Mouse (Mus musculus): ENCODE results near the gene Ppp6r2.

The Ppp6r2 gene

GRCm38 (mm10) chr15:89258997-89259396 lies 47.6 kb downstream of the Ppp6r2 start:
- DNase-seq (ENCODE audit: low spot score), result no peak

- DNase-seq (ENCODE audit: low spot score), result no peak
These were observed 53.1 kb downstream of the Ppp6r2 start for GRCm38 (mm10) chr15:89264485-89264884.

DNA sequence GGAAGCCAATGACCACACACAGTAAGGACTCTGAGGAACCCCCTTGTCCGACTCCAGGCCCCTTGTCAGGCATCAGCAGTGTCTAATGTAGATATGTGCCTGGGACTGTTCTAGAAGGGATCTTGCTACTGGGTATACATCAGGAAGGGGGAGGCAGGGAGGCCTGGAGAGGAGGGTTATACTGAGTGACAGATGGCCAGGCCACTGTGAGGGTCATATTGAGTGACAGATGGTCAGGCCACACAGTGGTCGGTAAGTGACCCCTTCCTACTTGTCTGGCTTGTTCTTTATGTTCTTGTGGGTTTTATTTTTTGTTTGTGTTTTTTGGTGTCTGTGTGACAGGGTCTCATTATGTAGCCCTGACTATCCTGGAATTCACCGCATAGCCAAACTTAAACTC lies 64.1 kb downstream of the Ppp6r2 start:
- DNase-seq (ENCODE audit: low spot score), result no peak

DNA sequence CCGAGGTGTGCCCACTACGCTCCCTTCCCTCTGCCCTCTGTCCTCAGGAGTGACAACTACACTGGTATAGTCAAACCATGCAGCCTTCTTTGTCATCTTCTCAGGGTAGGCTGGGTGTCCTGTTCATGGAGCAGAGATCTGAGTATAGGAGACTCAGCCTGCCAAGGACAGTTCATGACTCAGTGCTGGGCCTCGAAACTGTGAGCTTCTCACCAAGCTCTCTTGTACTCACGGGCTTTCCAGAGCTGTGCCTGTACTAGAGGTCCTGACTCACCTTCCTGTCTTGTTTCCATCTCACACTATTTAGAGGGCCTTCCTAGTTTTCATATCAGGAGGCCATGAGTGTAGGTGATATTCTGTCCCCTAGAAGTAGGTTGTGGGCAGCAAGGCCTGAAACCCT lies 66.0 kb downstream of the Ppp6r2 start:
- DNase-seq (ENCODE audit: low spot score), result no peak

DNA sequence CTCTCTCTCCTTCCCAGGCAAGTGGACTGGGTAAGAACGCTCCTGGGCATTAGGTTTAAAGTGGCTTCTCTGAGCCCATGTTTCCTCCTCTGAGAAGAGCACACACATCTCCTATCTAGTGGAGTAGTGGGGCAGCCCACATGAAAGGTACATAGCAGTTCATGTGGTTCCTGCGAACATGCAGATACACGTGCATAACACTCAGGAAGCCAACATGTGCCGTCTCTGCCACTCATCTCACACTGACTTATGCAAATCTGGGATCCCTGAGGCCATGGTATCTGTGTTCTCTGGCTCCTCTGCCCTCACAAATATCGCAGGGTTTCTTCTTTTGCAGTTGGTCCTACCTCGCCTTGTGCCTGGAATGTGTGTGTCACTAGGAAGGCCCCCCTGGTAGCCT lies 71.2 kb downstream of the Ppp6r2 start:
- no peak for DNase-seq (ENCODE audit: low spot score)

GRCm38 (mm10) chr15:89284094-89284493 lies 72.7 kb downstream of the Ppp6r2 start:
- no peak for DNase-seq (ENCODE audit: low spot score)

DNA sequence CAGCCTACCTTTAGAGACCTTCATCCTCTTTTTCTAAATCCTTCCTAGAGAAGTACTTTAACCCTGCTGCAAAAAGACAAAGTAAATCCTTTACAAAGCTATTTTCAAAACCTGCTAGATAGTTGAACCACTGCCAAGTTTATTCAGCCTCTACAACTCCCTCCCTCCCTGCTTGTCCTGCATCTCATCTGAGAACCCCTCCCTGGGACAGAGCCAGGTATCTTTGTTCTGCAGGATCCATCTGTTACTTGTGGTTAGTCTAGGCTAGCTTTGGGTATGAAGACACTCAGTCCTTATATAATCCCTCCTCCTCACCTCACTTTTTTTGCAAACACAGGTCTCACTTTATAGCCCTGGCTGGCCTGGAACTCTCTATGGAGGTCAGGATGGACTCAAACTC lies 73.7 kb downstream of the Ppp6r2 start:
- DNase-seq (ENCODE audit: low spot score), result no peak

DNA sequence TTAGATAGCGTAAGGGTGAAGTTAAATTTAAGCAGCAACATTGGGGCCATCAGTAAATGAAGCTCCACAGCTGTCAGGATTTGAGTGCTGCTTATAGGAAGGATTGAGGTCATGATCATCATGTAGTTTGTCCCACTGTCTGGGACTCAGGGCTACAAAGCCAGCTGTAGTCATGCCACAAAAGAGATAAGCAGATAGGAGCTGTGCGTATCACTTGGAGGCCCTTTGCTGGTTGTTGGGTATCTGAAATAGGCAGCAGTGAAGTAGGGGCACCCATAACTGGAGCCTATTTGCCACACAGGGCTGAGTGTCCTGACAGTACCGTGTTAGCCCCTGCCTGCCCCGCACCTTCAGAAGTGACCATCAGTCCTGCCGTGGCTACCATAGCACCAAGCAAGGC lies 74.1 kb downstream of the Ppp6r2 start:
- no peak for DNase-seq (ENCODE audit: low spot score)

DNA sequence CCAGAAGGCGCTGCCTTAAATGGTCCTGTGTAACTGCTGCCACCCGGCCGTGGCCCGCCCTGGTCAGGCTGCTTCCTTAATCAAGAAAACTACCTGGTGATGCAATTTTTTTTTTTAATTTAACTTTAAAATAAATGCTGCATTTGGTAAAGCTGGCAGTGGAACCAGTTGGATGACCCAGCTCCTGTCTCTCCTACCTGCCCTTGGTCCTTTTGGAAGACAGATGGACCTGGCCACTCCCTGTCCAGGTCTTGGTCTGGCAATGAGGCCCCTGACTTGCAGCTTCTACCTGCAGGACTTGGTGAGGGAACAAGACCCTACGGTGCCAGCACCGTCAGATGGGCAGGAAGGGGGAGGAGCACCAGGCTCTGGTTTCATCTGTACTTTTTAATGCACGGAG lies 74.8 kb downstream of the Ppp6r2 start:
- DNase-seq (ENCODE audit: low spot score), result no peak

- DNase-seq (ENCODE audit: low spot score), result no peak
These were observed 75.2 kb downstream of the Ppp6r2 start for GRCm38 (mm10) chr15:89286582-89286981.

DNA sequence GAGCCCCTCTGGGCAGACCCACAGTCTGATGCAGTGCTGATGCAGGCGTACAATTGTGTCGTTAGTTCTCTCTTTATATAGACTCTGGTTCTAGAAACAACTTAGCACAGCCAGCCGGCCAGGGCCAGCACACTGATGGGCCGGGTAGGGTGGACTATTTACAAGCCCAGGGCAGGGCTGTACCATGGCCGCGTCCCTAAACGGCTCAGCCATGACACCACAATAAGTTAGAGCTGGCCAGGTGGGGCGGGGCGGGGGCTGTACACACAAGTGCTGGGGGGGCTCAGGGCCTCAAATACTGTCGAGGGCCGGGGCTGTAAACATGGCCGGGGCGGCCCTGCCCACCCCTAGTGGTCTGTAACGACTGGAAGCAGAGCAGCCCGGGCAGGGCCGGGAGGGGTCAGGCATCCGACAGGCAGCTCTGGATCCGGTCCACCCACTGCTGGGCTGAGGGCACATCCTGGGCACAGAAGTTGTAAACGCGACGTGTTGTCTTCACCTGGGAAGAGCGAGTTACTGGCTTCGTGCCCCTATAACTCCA lies 76.9 kb downstream of the Ppp6r2 start:
- DNase-seq (ENCODE audit: low spot score), result no peak

DNA sequence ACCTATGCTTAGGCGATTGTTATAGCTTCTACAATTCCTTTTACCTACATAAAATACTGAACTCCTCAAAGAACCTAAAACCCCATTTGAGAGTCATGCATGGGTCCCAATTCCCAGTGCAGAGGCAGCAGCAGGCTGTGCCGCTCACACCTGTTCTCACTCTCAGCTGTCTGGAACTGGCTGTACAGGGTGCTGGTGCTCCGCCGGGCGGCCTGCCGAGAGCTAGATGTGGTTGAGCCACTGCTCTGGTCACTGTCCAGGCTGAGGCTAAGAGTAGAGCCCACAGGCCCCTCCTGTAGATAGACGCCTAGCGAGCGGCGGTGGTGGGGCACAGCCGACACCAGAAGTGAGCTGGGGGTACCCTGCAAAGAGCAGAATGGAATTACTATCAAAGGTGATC lies 78.1 kb downstream of the Ppp6r2 start:
- no peak for DNase-seq (ENCODE audit: low spot score)

DNA sequence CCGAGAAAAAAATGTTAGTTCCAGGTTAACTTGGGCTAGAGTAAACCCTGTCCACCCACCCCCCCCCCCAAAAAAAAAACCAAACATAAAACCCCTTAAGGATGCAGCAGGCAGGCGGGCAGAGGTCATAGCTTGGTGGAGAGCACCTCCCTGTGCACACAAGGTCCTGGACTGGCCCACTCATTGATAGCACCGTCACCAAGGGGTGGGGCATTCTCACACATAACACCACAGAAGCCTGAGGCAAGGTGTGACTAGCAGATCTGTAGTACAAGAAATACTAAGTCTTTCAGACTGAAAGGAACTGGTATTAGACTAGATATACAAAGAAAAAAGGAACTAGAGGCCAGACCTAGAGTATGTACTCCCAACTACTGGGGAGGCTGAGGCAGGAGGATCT lies 80.2 kb downstream of the Ppp6r2 start:
- DNase-seq (ENCODE audit: low spot score), result no peak

DNA sequence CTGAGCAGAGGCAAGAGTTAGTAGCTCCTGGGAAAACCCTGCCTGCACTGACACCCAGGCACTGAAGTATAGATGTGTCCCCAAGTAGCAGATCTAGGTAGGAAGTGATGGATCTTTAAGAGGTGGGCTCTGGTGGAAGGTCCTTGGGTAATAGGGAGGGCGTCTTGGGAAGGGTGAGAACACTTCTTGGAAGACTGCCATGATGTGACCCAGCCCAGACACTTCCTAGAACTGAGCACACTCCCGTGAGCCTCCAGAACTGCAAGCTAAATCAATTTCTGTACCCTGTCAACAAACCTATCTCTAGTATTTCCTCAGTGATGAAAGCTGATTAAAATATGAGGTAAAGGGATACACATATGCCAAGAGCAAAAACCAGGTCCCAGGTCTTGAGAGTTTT lies 81.4 kb downstream of the Ppp6r2 start:
- no peak for DNase-seq (ENCODE audit: low spot score)

DNA sequence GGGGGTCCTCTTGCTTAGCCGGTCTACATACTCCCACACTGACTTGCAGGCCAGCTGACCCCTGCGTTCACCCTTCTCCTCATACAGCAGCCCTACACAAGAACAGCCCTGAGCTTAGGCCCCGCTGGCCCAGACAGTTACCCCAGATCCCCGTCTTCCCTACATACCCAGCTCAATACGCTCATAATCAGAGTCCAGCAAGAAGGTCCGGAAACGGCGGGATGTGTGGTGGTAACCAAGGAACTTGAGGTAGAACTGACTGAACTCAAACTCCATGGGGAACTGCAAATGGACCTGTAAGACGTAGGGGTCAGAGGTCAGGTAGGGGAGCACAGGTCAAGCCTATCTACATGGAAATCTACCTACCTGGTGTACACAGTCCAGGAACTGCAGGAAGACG lies 82.4 kb downstream of the Ppp6r2 start:
- no peak for DNase-seq (ENCODE audit: low spot score)

- DNase-seq (ENCODE audit: low spot score), result no peak
These were observed 84.3 kb downstream of the Ppp6r2 start for GRCm38 (mm10) chr15:89295580-89296165.

GRCm38 (mm10) chr15:89296465-89296864 lies 85.1 kb downstream of the Ppp6r2 start:
- peak; percentile 26 for DNase-seq (ENCODE audit: low spot score)

GRCm38 (mm10) chr15:89297695-89298094 lies 86.3 kb downstream of the Ppp6r2 start:
- no peak for DNase-seq (ENCODE audit: low spot score)

GRCm38 (mm10) chr15:89300180-89300579 lies 88.8 kb downstream of the Ppp6r2 start:
- no peak for DNase-seq (ENCODE audit: low spot score)

DNA sequence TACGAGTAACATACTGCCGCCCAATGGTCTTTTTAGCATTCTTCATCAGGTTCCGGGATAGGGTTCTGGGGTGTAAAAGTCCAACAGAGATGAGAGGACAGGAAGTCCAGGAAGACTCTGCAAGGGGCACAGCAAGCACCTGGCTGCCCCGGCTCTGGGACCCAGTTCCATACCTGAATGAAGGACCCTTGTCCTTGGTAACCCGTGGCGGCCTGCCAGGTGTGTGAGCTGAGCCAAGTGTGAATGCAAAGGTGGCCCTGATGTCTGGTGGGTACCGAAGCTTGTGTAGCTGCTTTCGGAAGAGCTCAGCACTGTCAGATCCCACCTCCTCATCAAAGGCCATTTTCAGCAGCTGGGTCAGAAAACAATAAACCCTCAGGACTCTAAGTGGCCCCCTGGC lies 89.2 kb downstream of the Ppp6r2 start:
- DNase-seq (ENCODE audit: low spot score), result no peak

- no peak for DNase-seq (ENCODE audit: low spot score)
These were observed 94.6 kb downstream of the Ppp6r2 start for GRCm38 (mm10) chr15:89305966-89306365.

- no peak for DNase-seq (ENCODE audit: low spot score)
These were observed 96.1 kb downstream of the Ppp6r2 start for GRCm38 (mm10) chr15:89307461-89307860.

GRCm38 (mm10) chr15:89308406-89309139 lies 97.2 kb downstream of the Ppp6r2 start:
- DNase-seq (ENCODE audit: low spot score), result no peak

Data from ovary, adult 18-20 months (tissue).